Mouse (Mus musculus) liver, embryonic 14.5 days (tissue): ENCODE data around the gene Trmt10a. TPM values are rescaled to one million over a fixed set of nuclear protein-coding genes. Genes with fewer than 3 reads are reported as not detected.

Experiments
- ATAC-seq: fragments of 200-750 bp; cut with Nextera tagmentation; 2 replicates; pipeline ENCODE4 v1.8.0; 2017; ENCODE audit warnings: moderate number of reproducible peaks, mild to moderate bottlenecking, moderate library complexity; ENCODE audit not compliant: insufficient read depth
- DNase-seq, 3 experiments: peaks; one replicate each; pipeline ENCODE4 v3.0.0-alpha.2; 2012 to 2013; ENCODE audit warnings: low read depth in 3 of 3, low spot score in 3 of 3
- H3K27ac ChIP-seq: fragments of 300-500 bp; sonication (generic); 2 replicates; pipeline ENCODE4 v1.5.1; 2014; ENCODE audit warnings: moderate library complexity, mild to moderate bottlenecking, control low read depth, inconsistent platforms
- H3K27me3 ChIP-seq: fragments of 300-500 bp; sonication (generic); 2 replicates; pipeline ENCODE4 v1.6.1; 2014; ENCODE audit warnings: mild to moderate bottlenecking, low read length, moderate library complexity; ENCODE audit not compliant: control insufficient read depth, insufficient read depth
- H3K36me3 ChIP-seq: fragments of 300-500 bp; sonication (generic); replicated peaks from 2 replicates; pipeline ENCODE4 v1.6.1; 2014; ENCODE audit warnings: low read depth; ENCODE audit not compliant: control insufficient read depth, insufficient read depth
- H3K4me1 ChIP-seq, 2 experiments: fragments of 200-500 bp in 1 of 2; fragments of 300-500 bp in 1 of 2; sonication (generic) in 1 of 2; replicated peaks; 2 replicates each; pipeline ENCODE4 v1.6.1; 2012 to 2014; ENCODE audit warnings: antibody characterized with exemption in 1 of 2, inconsistent platforms in 1 of 2, low read length in 1 of 2; ENCODE audit not compliant: control insufficient read depth in 2 of 2, insufficient read depth in 2 of 2
- H3K4me2 ChIP-seq: fragments of 300-500 bp; sonication (generic); 2 replicates; pipeline ENCODE4 v1.6.1; 2014; ENCODE audit warnings: low read depth, mild to moderate bottlenecking, control low read depth, moderate library complexity
- H3K4me3 ChIP-seq, 2 experiments: fragments of 200-500 bp in 1 of 2; fragments of 300-500 bp in 1 of 2; sonication (generic) in 1 of 2; 2 replicates each; pipeline ENCODE4 v1.5.1; 2012 to 2014; ENCODE audit warnings: low read depth in 2 of 2, low read length in 2 of 2, mild to moderate bottlenecking in 2 of 2, control low read depth in 1 of 2, inconsistent platforms in 1 of 2, moderate library complexity in 1 of 2; ENCODE audit not compliant: insufficient read depth in 1 of 2
- H3K9ac ChIP-seq: fragments of 300-500 bp; sonication (generic); replicated peaks from 2 replicates; pipeline ENCODE4 v1.6.1; 2014; ENCODE audit warnings: mild to moderate bottlenecking, control low read depth, moderate library complexity
- H3K9me3 ChIP-seq: fragments of 300-500 bp; sonication (generic); 2 replicates; pipeline ENCODE4 v1.6.1; 2016; ENCODE audit warnings: low read length, mixed read lengths; ENCODE audit not compliant: control insufficient read depth
- CTCF ChIP-seq: IDR thresholded peaks from 2 replicates; pipeline ENCODE4 v1.5.1; 2016; ENCODE audit warnings: antibody characterized with exemption, low read depth, control low read depth
- EP300 ChIP-seq: IDR thresholded peaks from 2 replicates; pipeline ENCODE4 v1.6.1; 2016; ENCODE audit warnings: antibody characterized with exemption, low read depth
- WGBS: fragments of 180-500 bp; shearing (Covaris S2); extraction: QIAGEN DNeasy Blood & Tissue Kit; methylation state at CpG from one replicate; pipeline ENCODE4 v1.1.7; 2014; ENCODE audit not compliant: insufficient replicate concordance; 5-methylcytosine and 5-hydroxymethylcytosine counted together
- polyA plus RNA-seq, 2 experiments: library from polyadenylated mRNA; depleted of rRNA in 1 of 2; stranded (reverse) in 1 of 2; unstranded in 1 of 2; fragments of >200 nt; fragmentation: Nextera tagmentation in 1 of 2; extraction: Ambion mirVana in 1 of 2; gene quantifications; 2 replicates each; pipeline versions ENCODE4 v1.2.1 to v1.2.3; 2012 to 2014

Gene Trmt10a
- polyA plus RNA-seq, 2 experiments = 3.3 to 5.6 TPM

DNA sequence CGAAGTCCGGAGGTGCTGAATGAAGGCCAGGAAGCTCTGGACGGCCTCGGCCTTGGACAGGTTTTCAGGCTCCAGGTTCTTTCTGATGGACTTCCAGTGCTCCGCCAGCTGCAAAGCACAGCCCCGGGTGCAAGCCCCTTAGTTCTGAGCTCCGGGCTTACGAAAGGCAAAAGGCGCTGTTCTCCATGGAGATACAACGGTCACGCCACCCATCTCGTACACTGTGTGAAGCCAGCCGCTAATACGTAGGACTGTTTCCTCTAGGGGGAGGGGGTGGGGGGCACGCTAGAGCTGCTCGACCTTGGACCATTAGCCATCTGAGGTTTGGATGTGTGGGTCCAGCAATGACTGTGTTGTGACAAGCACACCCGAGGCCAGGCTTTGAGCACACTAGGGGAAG is 29.1 kb upstream of the Trmt10a start:
- ATAC-seq = no peak
- H3K4me2 ChIP-seq = no peak overlapping the region
- no peaks in the 10 kb centered on the region for H3K36me3 ChIP-seq
- H3K4me3 ChIP-seq = no peak overlapping the region
- H3K9me3 ChIP-seq = no peaks in the 10 kb centered on the region
- no peak overlapping the region for H3K9ac ChIP-seq
- WGBS = 77% methylated on average over 17 of the region's 17 CpGs
- TF ChIP-seq EP300 (no peak), CTCF (no peak)
- H3K27ac ChIP-seq = no peak overlapping the region
- DNase-seq = no peak
- no peaks in the 10 kb centered on the region for H3K4me1 ChIP-seq
- H3K27me3 ChIP-seq = no peaks in the 10 kb centered on the region

DNA sequence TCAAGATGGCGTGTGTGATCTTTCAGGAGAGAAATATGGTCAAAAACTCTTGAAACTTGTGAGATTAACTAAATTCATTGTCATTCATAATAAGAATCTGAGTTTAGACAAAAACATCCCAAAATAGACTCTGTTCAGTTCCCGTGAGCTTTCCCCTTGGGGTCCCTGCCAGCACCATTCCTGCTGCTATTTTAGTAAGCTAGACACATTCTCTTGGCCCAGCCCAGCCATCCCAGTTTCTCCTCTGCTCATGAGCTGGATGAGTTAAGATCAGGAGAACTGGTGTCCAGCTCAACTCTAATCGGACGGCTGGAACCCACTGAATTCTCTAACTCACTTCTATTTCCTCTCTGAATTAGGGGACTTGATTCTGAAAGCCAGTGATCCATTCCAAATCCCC is 26.4 kb upstream of the Trmt10a start:
- no peaks in the 10 kb centered on the region for H3K36me3 ChIP-seq
- TF ChIP-seq EP300 = no peak
- TF ChIP-seq CTCF = no peak
- no peak overlapping the region for H3K27ac ChIP-seq
- ATAC-seq = no peak
- no peak for DNase-seq
- no peak overlapping the region for H3K4me3 ChIP-seq
- 69% methylated on average over 4 of the region's 4 CpGs for WGBS
- H3K4me2 ChIP-seq = no peak overlapping the region
- no peaks in the 10 kb centered on the region for H3K27me3 ChIP-seq
- no peaks in the 10 kb centered on the region for H3K9me3 ChIP-seq
- H3K4me1 ChIP-seq = no peaks in the 10 kb centered on the region
- no peak overlapping the region for H3K9ac ChIP-seq

DNA sequence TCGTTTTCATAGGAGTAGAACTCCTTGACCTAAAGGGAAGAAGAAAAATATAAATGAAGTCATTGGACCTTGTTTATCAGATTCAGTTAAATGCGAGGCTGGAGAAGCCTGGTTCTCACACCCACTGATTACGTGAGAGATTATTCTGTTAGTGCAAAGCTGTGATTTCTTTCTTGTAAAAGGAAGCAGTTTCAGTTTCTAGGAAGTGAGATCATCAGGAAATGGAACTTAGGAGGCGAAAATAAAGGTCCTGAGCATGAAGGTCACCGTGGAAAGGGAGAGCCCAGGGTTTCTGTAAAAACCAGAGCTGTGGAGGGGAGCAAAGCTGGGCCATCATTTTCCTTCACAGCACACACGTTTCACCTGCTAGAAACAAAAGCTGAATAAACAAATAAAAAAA is 24.9 kb upstream of the Trmt10a start:
- DNase-seq (no peak), ATAC-seq (no peak)
- Histone ChIP-seq H3K4me3 (no peak overlapping the region), H3K27ac (no peak overlapping the region), H3K36me3 (no peaks in the 10 kb centered on the region), H3K9me3 (no peaks in the 10 kb centered on the region), H3K9ac (no peak overlapping the region), H3K4me2 (no peak overlapping the region), H3K27me3 (no peaks in the 10 kb centered on the region), H3K4me1 (no peaks in the 10 kb centered on the region)
- WGBS = 38% methylated on average over 6 of the region's 6 CpGs
- TF ChIP-seq EP300 (no peak), CTCF (no peak)

DNA sequence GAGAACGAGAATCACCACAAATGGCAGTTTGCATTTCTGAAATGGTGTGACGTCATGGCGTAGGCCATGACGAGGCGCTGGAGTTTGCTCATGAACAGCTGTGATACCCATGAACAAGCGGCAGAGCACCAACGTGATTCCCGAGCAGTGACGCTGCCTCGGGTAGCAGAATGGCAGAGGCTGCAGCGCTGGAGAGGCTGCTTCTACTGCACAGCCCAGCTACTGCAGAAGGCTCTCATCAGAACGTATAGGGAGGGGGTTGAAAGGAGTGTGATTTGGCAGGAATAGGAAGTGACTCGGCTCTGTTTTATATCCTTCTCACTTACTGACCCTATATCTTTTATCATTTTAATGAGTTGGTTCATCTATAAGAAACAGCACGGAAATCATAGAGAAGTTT is 24.4 kb upstream of the Trmt10a start:
- H3K9ac ChIP-seq = no peak overlapping the region
- no peak overlapping the region for H3K4me3 ChIP-seq
- no peaks in the 10 kb centered on the region for H3K27me3 ChIP-seq
- no peaks in the 10 kb centered on the region for H3K36me3 ChIP-seq
- WGBS = 57% methylated on average over 14 of the region's 14 CpGs
- H3K4me2 ChIP-seq = no peak overlapping the region
- ATAC-seq (no peak), DNase-seq (no peak)
- H3K27ac ChIP-seq = no peak overlapping the region
- no peaks in the 10 kb centered on the region for H3K9me3 ChIP-seq
- no peaks in the 10 kb centered on the region for H3K4me1 ChIP-seq
- no peak for TF ChIP-seq EP300
- TF ChIP-seq CTCF = no peak

DNA sequence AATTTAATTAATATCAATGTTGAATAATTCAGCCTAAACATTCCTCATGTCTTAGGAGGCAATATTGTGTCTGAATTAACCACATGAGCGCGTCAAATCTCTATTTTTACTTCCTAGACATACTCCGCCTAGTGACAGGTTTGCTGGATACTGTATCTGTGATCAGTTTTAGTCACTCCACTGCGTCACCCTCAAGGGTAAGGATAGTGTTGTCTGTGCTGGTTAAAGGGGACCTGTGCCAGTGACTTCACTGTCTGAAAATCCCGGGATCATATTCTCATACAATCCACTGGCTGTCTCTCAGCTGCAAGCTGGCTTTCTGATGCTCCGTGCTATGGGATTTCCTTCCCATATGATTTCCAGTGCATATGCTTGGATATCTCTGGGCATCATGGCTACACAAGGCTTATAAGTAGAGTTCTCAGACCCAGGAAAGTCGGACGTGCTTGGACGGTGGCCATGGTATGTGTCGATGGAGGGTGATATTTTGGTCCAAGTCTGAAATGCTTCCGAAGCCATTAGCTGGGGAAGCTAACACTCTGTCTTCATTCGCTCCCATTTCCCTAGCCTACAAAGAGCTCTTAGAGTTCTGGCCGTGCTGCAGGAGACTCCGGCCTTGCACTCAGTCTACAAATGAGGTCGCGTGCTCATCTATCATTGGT is 23.7 kb upstream of the Trmt10a start:
- no peak for TF ChIP-seq EP300
- no peak for TF ChIP-seq CTCF
- Histone ChIP-seq H3K27me3 (no peaks in the 10 kb centered on the region), H3K4me1 (no peaks in the 10 kb centered on the region), H3K9me3 (no peaks in the 10 kb centered on the region), H3K27ac (no peak overlapping the region), H3K4me3 (no peak overlapping the region), H3K36me3 (no peaks in the 10 kb centered on the region), H3K4me2 (no peak overlapping the region), H3K9ac (no peak overlapping the region)
- ATAC-seq (no peak), DNase-seq (no peak)
- 80% methylated on average over 16 of the region's 16 CpGs for WGBS
